Mouse (Mus musculus) frontal cortex, postnatal 25 days (tissue): ENCODE data around the gene Lsamp.

Experiments used
- DNase-seq, 2 experiments: peaks; one replicate each; pipeline ENCODE4 v3.0.0; 2022; ENCODE audit warnings: low spot score in 2 of 2

Gene Lsamp

DNA sequence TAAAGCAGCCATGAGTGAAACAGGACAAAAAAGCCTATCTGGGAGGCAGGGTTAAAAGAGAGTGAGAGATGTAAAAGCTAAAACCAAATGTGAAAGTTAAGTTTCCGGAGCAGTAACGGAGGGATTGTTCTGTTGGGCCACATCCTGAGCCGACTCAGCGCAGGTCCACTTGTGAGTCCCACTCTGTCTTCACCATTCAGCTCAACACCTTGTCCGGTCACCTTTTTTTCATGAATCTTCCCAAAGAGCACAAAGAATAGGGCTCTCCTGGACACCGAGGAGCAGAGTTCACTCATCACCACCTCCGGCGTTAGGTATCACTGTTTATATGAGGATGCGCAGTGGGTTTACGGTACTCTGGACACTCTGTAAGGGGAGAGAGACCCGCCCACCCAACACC lies 2196.3 kb downstream of the Lsamp start:
- DNase-seq, result no peak

DNA sequence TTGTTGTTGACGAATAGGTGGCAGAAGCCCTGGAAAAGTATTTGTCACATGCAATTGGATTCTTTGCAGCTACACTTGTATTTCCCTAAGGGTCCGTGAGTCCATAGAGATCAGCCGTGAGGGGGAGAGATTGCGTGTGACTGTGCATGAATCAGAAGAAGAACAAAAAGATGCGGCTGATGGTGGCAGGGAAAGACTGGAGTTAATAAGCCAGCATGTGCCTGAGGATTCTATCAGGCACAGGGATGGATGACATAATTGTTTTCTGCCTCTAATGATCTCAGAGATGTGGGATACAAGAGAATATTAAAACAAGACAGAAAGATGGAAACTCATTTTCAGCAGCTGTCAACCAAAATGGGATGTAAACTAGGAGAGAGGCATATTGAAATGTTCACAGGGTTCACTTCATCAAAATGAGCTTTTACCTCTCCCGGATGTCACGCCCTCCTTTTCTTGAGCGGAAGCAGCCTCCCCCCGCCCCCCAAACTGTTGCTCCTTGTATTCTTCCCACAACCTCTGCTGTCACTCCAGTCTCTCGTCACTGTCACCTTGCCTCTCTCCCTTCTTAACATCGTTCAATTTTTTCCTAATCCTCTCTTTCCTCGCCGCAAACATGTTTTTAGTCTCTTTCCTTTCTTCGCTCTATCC lies 2205.4 kb downstream of the Lsamp start:
- DNase-seq, result no peak

DNA sequence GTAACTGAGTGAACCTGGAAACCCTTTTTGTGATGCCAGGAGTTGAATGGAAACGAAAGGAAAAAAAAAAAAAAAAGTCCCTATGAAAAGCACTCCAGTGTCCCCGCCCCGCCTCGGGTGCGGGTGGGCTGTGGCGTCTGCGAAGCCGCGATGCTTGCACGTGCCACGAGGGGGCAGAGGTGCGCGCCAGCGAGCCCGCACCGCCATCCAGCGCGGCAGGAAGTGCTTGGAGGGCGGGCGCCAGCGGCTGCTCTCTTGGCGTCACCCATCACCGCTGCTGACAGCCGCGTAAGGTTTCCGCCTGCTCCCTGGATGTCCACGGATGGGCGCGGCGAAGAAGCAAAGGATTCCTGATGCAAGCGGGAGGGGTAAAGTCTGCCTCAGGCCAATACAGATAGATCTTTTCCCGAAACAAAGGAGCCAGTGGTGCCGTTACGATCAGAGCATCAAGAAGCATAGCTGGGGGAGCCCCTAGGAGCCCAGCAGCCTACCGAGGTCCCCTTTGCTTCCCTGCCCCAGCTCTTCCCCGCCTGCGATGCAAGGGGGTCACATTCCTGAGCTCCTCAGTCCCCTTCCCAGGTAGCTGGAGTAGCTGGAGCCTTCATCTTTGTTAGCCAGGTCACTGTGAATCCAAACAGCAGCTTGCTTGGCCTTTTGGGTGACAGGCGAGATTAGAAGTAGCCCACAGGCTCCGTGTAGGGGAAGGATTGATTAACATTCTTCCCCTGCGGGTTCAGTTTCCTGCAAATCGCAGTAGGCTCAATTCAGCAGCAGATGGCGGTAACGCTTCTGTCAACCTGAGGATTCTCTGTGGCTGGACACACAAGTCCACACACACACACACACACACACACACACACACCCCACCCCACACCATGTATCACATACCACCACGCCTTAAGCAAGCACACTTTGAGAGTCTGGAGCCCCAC lies 2206.2 kb downstream of the Lsamp start:
- DNase-seq, result peak; percentile 79 to 90
